Mouse (Mus musculus): ENCODE results near the gene Gdf9.

The Gdf9 gene

GRCm38 (mm10) chr11:53478383-53479170, 47.8 kb downstream of the Gdf9 start:
- DNase-seq (ENCODE audit: low spot score): no peak

DNA sequence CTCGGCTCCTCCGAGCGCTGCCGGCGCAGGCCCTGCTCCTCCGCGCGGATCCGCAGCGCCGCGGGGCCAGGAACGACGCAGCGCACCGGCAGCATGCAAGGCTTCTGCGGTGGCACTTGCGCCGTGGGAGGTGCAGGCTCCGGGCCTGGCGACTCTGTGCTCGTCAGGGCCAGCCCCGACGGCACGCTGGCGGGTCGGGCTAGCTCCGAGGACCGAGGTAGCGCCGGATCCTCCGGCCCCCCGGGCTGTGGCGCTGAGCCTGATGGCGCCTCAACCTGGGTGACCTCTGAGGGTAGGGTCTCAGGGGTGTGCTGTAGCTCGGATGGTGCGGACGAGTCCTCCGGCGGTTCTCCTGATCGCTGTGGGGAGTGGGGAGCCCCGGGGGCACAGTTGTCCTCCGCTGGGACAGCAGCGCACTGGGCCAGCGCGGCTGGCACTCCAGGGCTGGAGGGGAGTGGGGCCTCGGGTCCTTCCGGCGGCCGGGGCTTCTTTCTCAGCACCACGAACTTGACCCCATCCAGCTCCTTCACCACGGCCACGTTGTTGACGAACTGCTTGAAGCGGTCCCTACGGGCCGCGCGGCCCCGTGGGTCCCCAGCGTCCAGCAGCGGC, 48.5 kb downstream of the Gdf9 start:
- DNase-seq (ENCODE audit: low spot score): peak; percentile 31

- peak; percentile 36 for DNase-seq (ENCODE audit: low spot score)
These were observed 49.0 kb downstream of the Gdf9 start, which contains the start of the genes Gm9945 and Sowaha for GRCm38 (mm10) chr11:53479783-53480301. Gene Gm9945 (plus strand): TSS chr11:53480166. Gene Sowaha (minus strand): TSS chr11:53480274.

GRCm38 (mm10) chr11:53481088-53481730, 50.4 kb downstream of the Gdf9 start:
- DNase-seq (ENCODE audit: low spot score): no peak

DNA sequence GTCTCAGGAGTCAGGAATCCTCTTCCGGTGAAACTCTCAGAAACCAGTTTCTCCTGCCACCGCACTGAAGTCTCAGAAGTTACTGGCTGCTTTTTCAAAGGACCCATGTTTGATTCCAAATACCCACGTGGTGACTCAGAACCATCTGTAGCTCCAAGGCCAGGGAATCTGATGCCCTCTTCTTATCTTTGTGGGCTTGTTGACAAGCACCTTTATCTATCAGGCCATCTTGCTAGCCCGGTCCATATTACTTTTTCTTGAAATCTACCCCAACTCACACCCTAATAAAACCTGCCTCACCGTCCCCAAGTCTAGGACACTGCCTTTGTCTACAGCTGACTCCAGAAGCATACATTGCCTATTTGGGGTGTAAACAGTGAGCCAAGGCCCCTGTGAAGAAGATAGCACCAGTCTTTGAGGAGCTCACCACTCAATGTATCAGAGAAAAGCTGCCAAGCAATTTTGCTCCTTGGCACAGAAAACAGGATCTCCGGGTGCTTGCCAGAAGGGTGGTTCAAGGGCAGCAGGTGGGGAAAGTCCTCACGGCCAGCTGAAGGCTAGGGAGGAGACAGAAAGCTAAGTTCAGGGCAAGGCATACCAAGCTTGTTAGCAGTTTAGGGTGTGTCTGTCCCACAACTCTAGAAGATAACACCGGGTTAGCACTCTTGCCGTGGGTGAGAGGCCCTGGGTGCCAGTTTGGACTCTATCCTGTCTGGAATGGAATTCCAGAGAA, 52.5 kb downstream of the Gdf9 start:
- DNase-seq (ENCODE audit: low spot score): no peak

DNA sequence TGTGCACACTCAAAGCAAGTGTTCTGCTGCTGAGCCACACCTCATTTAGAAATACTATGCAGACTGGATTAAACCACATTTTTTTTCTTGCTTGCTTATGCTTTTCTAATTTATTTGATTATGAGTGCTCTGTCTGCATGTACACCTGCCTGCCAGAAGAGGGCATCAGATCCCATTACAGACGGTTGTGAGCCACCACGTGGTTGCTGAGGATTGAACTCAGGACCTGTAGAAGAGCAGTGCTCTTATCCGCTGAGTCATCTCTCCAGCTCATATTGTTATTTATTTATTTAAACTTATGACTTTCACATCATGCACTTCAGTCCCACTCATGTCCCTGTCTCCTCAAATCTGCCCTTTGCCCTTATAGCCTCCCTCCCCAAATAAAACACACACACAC, 54.9 kb downstream of the Gdf9 start:
- no peak for DNase-seq (ENCODE audit: low spot score)

GRCm38 (mm10) chr11:53486351-53486750, 55.5 kb downstream of the Gdf9 start:
- no peak for DNase-seq (ENCODE audit: low spot score)

DNA sequence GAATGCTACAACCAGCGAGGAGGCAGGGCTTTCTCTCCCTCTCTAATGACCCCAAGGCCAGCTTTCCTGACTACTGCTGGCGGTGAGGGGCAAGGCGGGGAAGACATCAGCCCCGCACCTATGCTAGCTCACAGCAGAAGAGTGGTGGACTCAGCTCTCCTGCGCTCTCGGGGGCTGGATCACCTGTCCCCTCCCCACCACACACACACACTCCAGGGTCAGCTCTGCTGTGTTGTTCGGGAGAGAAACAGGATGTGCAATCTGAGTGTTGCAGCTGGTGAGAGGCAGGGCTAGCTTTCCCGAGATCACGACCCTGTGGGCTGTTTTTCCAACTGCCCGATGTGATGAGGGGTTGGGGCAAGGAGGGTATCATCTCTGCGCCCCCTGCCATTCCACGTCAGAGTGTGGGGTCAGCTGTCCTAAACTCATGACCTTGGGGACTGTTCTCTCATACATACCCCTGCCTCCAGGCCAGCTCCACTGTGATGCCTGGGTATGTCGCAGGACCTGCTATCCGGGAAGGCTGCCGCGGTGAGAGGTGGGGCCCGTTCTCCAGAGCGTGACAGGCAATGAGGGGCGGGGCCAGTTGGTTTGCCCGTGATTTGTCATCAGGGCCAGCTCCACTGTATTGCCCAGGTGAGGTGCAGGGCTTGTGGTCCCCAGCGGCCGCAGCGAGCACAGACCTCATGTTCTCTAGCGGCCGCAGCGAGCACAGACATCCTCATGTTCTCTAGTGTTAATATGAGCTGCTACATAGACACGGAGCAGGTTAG, 56.2 kb downstream of the Gdf9 start:
- DNase-seq (ENCODE audit: low spot score): no peak

Data from yolk sac, embryonic 10.5 days (tissue).